Mouse (Mus musculus) layer of hippocampus, adult 9-11 months (tissue): ENCODE measurements around the gene Arrdc4.

ENCODE experiments used
- DNase-seq: peaks from one replicate; pipeline ENCODE4 v3.0.0; 2022

Arrdc4 gene

GRCm38 (mm10) chr7:68708563-68709318 lies 40.3 kb downstream of the Arrdc4 start:
- DNase-seq, result no peak

GRCm38 (mm10) chr7:68705162-68705561 lies 43.9 kb downstream of the Arrdc4 start:
- no peak for DNase-seq

GRCm38 (mm10) chr7:68697313-68697712 lies 51.7 kb downstream of the Arrdc4 start:
- no peak for DNase-seq

- DNase-seq, result no peak
These were observed 52.1 kb downstream of the Arrdc4 start for GRCm38 (mm10) chr7:68696908-68697307.

GRCm38 (mm10) chr7:68696446-68696845 lies 52.6 kb downstream of the Arrdc4 start:
- DNase-seq, result no peak

DNA sequence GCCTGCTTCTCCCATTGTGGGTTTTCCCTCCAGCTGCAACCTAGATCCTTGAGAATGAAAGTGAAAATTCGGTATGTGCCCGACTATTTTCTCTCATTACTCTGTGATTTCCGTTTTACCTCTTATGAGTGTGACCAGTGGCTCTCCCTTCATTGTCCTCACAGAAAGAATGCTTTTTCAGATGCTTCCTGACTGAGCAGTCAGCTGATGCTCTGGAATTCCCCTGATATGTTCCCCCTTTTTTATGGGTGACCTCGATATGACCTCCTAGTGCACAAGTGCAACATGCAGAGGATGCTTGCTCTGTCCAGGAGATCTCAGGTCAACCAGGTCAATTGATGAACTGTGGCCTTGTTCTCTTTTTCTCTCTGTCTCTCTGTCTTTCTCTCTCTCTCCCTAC lies 56.3 kb downstream of the Arrdc4 start:
- DNase-seq, result no peak

DNA sequence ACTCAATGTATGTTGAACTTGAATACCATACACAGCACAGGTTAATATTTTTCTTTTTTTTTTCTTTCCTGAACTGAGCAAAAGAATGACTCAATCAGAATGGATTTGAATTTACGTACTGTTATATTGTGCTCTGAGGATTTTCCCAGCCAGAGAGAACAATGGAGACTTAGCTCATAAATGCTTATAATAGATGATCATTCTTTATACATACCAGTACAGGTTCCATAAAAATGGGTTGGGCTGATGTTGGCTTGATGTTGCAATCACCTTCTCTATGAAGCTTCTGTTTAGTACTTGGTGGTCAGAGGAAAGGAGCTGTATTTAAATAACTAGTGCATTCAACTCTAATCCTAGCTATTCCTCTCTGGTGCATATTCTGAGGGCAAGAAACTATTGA lies 57.6 kb downstream of the Arrdc4 start:
- DNase-seq, result no peak

DNA sequence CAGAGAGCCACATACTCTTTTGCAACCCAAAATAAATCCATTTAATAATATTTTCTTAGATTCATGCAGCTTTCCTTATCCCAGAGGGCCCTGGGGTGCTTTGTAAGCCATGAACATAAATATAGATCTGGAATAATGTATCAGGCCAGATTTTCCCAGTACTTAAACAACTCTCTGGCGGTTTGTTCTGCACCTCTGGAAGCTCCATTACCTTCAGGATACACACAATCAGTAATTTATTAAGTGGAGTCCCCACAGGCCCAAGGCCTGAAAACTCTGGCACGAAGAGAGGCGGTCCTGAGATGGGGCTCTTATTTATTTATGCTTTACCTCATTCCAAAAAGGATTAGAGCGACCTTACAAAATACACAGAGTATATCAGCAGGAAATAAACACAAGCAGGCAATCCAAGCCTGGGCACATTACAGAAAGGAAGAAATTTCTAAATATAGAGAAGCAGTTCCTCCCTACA lies 61.9 kb downstream of the Arrdc4 start:
- no peak for DNase-seq
